Mouse (Mus musculus): ENCODE measurements around the gene Mei4. TPM values are rescaled to one million over a fixed set of nuclear protein-coding genes. Genes with fewer than 3 reads are reported as not detected.
A peak's percentile ranks its signal among the peaks of the same experiment; 100 is the strongest.

The Mei4 gene
- 0.37 and 0.60 TPM in 2 replicates for polyA plus RNA-seq (2016; fragmentation: Nextera tagmentation; extraction: Ambion mirVana)

GRCm38 (mm10) chr9:81863181-81863887, at the start of gene Mei4:
Gene Mei4 (plus strand): TSS chr9:81863670.
- Histone ChIP-seq H3K9me3 (replicated peaks) (no peaks in the 10 kb centered on the region), H3K36me3 (no peaks in the 10 kb centered on the region), H3K27ac (replicated peaks) (peak within 1 kb of the TSS; percentile 63), H3K4me1 (peaks cover 4% of the 10 kb centered on the region; the same call in 1 of the 2 replicates), H3K27me3 (ENCODE audit: low read depth, poor library complexity, severe bottlenecking) (peaks cover 22% of the 10 kb centered on the region), H3K4me3 (peak within 1 kb of the TSS; percentile 58)
- peak; percentile 87 for DNase-seq (ENCODE audit: low spot score)
- 3% methylated on average over 32 of the region's 32 CpGs for WGBS

- Histone ChIP-seq H3K27me3 (ENCODE audit: low read depth, poor library complexity, severe bottlenecking) (no peaks in the 10 kb centered on the region), H3K27ac (replicated peaks) (no peak overlapping the region), H3K36me3 (no peaks in the 10 kb centered on the region), H3K4me3 (no peak overlapping the region), H3K9me3 (replicated peaks) (no peaks in the 10 kb centered on the region), H3K4me1 (no peaks in the 10 kb centered on the region)
- no peak for DNase-seq (ENCODE audit: low spot score)
- 97% methylated on average over 1 of the region's 1 CpGs for WGBS
Observed at GRCm38 (mm10) chr9:81819715-81820373, 43.6 kb upstream of the Mei4 start.

DNA sequence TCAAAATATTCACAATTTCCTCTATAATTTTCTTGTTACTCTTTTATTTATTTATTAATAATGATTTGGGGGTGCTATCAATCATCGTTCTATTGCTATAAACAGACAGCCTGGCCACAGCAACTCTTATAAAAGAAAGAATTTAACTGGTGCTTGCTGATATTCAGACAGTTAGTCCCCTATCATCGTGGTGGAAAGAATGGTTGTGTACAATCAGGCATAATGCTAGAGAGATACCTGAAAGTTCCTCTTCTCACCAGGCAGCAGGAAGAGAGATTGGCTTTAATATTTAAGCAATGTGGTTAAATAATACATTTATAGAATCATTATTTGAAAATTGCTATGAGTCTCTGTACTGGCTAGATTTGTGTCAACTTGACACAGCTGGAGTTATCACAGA, 35.9 kb upstream of the Mei4 start:
- no peak for DNase-seq (ENCODE audit: low spot score)
- H3K27me3 ChIP-seq (ENCODE audit: low read depth, poor library complexity, severe bottlenecking) = no peaks in the 10 kb centered on the region
- H3K36me3 ChIP-seq = no peaks in the 10 kb centered on the region
- no peak overlapping the region for H3K4me3 ChIP-seq
- no peak overlapping the region for H3K27ac ChIP-seq (replicated peaks)
- WGBS = 92% methylated on average over 2 of the region's 2 CpGs
- H3K4me1 ChIP-seq = no peaks in the 10 kb centered on the region
- no peaks in the 10 kb centered on the region for H3K9me3 ChIP-seq (replicated peaks)

GRCm38 (mm10) chr9:81834056-81834455, 29.4 kb upstream of the Mei4 start:
- Histone ChIP-seq H3K4me3 (no peak overlapping the region), H3K36me3 (no peaks in the 10 kb centered on the region)

GRCm38 (mm10) chr9:81858861-81859260, 4.6 kb upstream of the Mei4 start:
- Histone ChIP-seq H3K36me3 (no peaks in the 10 kb centered on the region), H3K27ac (replicated peaks) (no peak overlapping the region), H3K4me1 (peaks cover 3% of the 10 kb centered on the region; the same call in 1 of the 2 replicates), H3K27me3 (ENCODE audit: low read depth, poor library complexity, severe bottlenecking) (peaks cover 20% of the 10 kb centered on the region), H3K4me3 (no peak overlapping the region), H3K9me3 (replicated peaks) (no peaks in the 10 kb centered on the region)
- DNase-seq (ENCODE audit: low spot score) = no peak
- WGBS = 36% methylated on average over 1 of the region's 1 CpGs

More at GRCm38 (mm10) chr9:81834056-81834455, 29.4 kb upstream of the Mei4 start:
- Histone ChIP-seq H3K27me3 (ENCODE audit: low read depth, poor library complexity, severe bottlenecking) (no peaks in the 10 kb centered on the region), H3K4me1 (no peaks in the 10 kb centered on the region), H3K9me3 (replicated peaks) (no peaks in the 10 kb centered on the region), H3K27ac (replicated peaks) (no peak overlapping the region)
- DNase-seq (ENCODE audit: low spot score) = no peak

- H3K27ac ChIP-seq (replicated peaks) = peak overlapping the region; percentile 63
- no peak for DNase-seq (ENCODE audit: low spot score)
- H3K4me3 ChIP-seq = peak overlapping the region; percentile 58
- H3K36me3 ChIP-seq = no peaks in the 10 kb centered on the region
- WGBS = 26% methylated on average over 13 of the region's 13 CpGs
- H3K9me3 ChIP-seq (replicated peaks) = no peaks in the 10 kb centered on the region
- peaks cover 4% of the 10 kb centered on the region; the same call in 1 of the 2 replicates for H3K4me1 ChIP-seq
- H3K27me3 ChIP-seq (ENCODE audit: low read depth, poor library complexity, severe bottlenecking) = peaks cover 22% of the 10 kb centered on the region
Observed at GRCm38 (mm10) chr9:81863888-81864234, 391 bp downstream of the Mei4 start.

- no peak for DNase-seq (ENCODE audit: low spot score)
- Histone ChIP-seq H3K4me3 (no peak overlapping the region), H3K9me3 (replicated peaks) (no peaks in the 10 kb centered on the region), H3K36me3 (no peaks in the 10 kb centered on the region), H3K4me1 (peaks cover 4% of the 10 kb centered on the region; the same call in 1 of the 2 replicates), H3K27me3 (ENCODE audit: low read depth, poor library complexity, severe bottlenecking) (peaks cover 22% of the 10 kb centered on the region), H3K27ac (replicated peaks) (no peak overlapping the region)
- 77% methylated on average over 2 of the region's 2 CpGs for WGBS
Observed at GRCm38 (mm10) chr9:81866032-81866431, 2.6 kb downstream of the Mei4 start.

GRCm38 (mm10) chr9:81921456-81921855, 58.0 kb downstream of the Mei4 start:
- 89% methylated on average over 1 of the region's 1 CpGs for WGBS
- H3K36me3 ChIP-seq = no peaks in the 10 kb centered on the region
- no peaks in the 10 kb centered on the region for H3K4me1 ChIP-seq
- H3K4me3 ChIP-seq = no peak overlapping the region
- H3K9me3 ChIP-seq (replicated peaks) = no peaks in the 10 kb centered on the region
- no peak for DNase-seq (ENCODE audit: low spot score)
- no peaks in the 10 kb centered on the region for H3K27me3 ChIP-seq (ENCODE audit: low read depth, poor library complexity, severe bottlenecking)
- H3K27ac ChIP-seq (replicated peaks) = no peak overlapping the region

DNA sequence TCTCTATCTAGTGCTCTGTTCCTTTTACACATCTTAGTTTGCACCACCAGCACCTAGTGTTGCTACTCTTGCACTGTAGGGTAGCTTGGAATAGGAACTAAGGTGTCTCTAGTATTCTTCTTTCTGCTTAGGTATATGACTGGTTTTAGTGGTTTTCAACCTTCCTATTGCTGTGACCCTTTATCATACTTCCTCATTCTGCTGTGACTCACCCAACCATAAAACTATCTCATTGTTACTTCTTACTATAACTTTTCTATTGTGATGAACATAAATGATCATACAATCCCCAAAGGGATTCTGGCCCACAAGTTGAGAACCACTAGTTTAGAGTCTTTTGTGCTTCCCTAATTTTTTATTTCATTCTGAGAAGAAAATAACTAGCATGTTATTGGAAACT, 61.3 kb downstream of the Mei4 start:
- no peak overlapping the region for H3K27ac ChIP-seq (replicated peaks)
- H3K4me1 ChIP-seq = no peaks in the 10 kb centered on the region
- no peaks in the 10 kb centered on the region for H3K9me3 ChIP-seq (replicated peaks)
- no peak overlapping the region for H3K4me3 ChIP-seq
- no peaks in the 10 kb centered on the region for H3K36me3 ChIP-seq
- DNase-seq (ENCODE audit: low spot score) = no peak
- no peaks in the 10 kb centered on the region for H3K27me3 ChIP-seq (ENCODE audit: low read depth, poor library complexity, severe bottlenecking)

GRCm38 (mm10) chr9:81940533-81940932, 77.1 kb downstream of the Mei4 start:
- Histone ChIP-seq H3K4me1 (no peaks in the 10 kb centered on the region), H3K36me3 (no peaks in the 10 kb centered on the region), H3K27me3 (ENCODE audit: low read depth, poor library complexity, severe bottlenecking) (no peaks in the 10 kb centered on the region), H3K9me3 (replicated peaks) (no peaks in the 10 kb centered on the region), H3K27ac (replicated peaks) (no peak overlapping the region), H3K4me3 (no peak overlapping the region)
- 89% methylated on average over 4 of the region's 4 CpGs for WGBS
- DNase-seq (ENCODE audit: low spot score) = no peak

- 87% methylated on average over 6 of the region's 6 CpGs for WGBS
Observed at GRCm38 (mm10) chr9:81945624-81946023, 82.2 kb downstream of the Mei4 start.

DNA sequence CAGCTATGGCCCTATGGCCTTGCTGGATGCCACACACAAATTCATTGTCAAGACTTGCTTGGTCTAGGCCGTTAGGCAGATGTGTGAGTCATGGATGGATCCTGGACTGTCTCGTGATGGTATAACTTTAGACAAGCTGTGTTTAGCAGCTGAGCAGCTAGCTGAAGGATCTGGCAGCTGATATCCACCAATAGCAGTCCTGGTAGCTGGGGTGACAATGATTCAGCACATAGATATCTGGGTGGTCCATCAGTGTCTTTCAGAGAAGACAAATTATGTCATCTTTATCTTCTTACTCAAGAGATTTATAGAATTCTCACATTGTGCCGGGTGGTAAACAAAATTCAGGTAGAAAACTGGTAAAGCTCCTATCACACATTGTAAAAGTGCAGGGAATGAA, 93.4 kb downstream of the Mei4 start:
- H3K27me3 ChIP-seq (ENCODE audit: low read depth, poor library complexity, severe bottlenecking) = no peaks in the 10 kb centered on the region
- no peak overlapping the region for H3K4me3 ChIP-seq
- H3K36me3 ChIP-seq = no peaks in the 10 kb centered on the region
- no peaks in the 10 kb centered on the region for H3K9me3 ChIP-seq (replicated peaks)
- DNase-seq (ENCODE audit: low spot score) = no peak
- no peaks in the 10 kb centered on the region for H3K4me1 ChIP-seq
- 91% methylated on average over 3 of the region's 3 CpGs for WGBS
- H3K27ac ChIP-seq (replicated peaks) = no peak overlapping the region

More at GRCm38 (mm10) chr9:81945624-81946023, 82.2 kb downstream of the Mei4 start:
- Histone ChIP-seq H3K4me3 (no peak overlapping the region), H3K36me3 (no peaks in the 10 kb centered on the region), H3K27me3 (ENCODE audit: low read depth, poor library complexity, severe bottlenecking) (no peaks in the 10 kb centered on the region), H3K27ac (replicated peaks) (no peak overlapping the region), H3K9me3 (replicated peaks) (no peaks in the 10 kb centered on the region), H3K4me1 (no peaks in the 10 kb centered on the region)
- DNase-seq (ENCODE audit: low spot score) = no peak

DNA sequence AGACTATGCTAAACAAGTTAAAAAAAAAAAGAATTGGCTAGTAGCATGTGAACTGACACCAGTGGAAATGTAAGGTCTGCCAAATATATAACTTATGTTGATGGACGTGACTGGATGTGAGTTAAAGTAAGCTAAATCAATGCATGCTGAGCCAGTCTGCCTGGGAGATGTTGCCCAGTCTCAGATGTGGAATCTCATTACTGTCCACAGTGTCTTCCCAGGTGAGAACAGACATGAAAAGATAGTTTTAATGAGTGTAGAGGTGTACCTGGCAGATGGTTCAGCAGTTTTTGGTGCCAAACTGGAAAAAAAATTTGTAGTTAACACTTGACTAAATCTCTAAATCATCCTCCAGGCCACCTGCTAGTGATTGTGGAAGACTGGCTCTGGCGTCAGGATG, 94.4 kb downstream of the Mei4 start:
- DNase-seq (ENCODE audit: low spot score) = no peak
- 89% methylated on average over 2 of the region's 2 CpGs for WGBS
- Histone ChIP-seq H3K9me3 (replicated peaks) (no peaks in the 10 kb centered on the region), H3K36me3 (no peaks in the 10 kb centered on the region), H3K27ac (replicated peaks) (no peak overlapping the region), H3K4me1 (no peaks in the 10 kb centered on the region), H3K4me3 (no peak overlapping the region), H3K27me3 (ENCODE audit: low read depth, poor library complexity, severe bottlenecking) (no peaks in the 10 kb centered on the region)
